Mouse (Mus musculus) embryo, embryonic 11 days (tissue): Measurements from ENCODE around the gene Best2.

Experiments
- DNase-seq: peaks from one replicate; pipeline ENCODE4 v3.0.0-alpha.2; 2015

Best2 gene

GRCm38 (mm10) chr8:85021514-85022055 lies 7.3 kb upstream of the Best2 start:
- DNase-seq, result no peak

- no peak for DNase-seq
Measured at GRCm38 (mm10) chr8:85017209-85017608, 2.9 kb upstream of the Best2 start.

GRCm38 (mm10) chr8:85016724-85017123 lies 2.4 kb upstream of the Best2 start:
- no peak for DNase-seq

- DNase-seq, result peak; percentile 90
Measured at GRCm38 (mm10) chr8:85013230-85013840, 996 bp downstream of the Best2 start.

GRCm38 (mm10) chr8:85011242-85011641 lies 3.1 kb downstream of the Best2 start:
- peak; percentile 25 for DNase-seq

- peak; percentile 32 for DNase-seq
Measured at GRCm38 (mm10) chr8:85007686-85008085, 6.6 kb downstream of the Best2 start.

GRCm38 (mm10) chr8:84997649-84998295 lies 16.6 kb downstream of the Best2 start:
- peak; percentile 93 for DNase-seq

- DNase-seq, result no peak
Measured at GRCm38 (mm10) chr8:84996978-84997377, 17.4 kb downstream of the Best2 start.

GRCm38 (mm10) chr8:84995680-84996079 lies 18.7 kb downstream of the Best2 start:
- peak; percentile 40 for DNase-seq

- DNase-seq, result no peak
Measured at GRCm38 (mm10) chr8:84994375-84994774, 20.0 kb downstream of the Best2 start.

GRCm38 (mm10) chr8:84990836-84991235 lies 23.5 kb downstream of the Best2 start:
- peak; percentile 62 for DNase-seq

GRCm38 (mm10) chr8:84990349-84990748 lies 24.0 kb downstream of the Best2 start, which contains the start of gene Hook2:
Gene Hook2, plus strand, starts transcription at chr8:84990603.
- peak; percentile 98 for DNase-seq

- DNase-seq, result peak; percentile 95
Measured at GRCm38 (mm10) chr8:84989810-84990209, 24.5 kb downstream of the Best2 start.

GRCm38 (mm10) chr8:84989311-84989731 lies 25.0 kb downstream of the Best2 start:
- peak; percentile 34 for DNase-seq

GRCm38 (mm10) chr8:84987903-84988302 lies 26.4 kb downstream of the Best2 start:
- DNase-seq, result no peak

- no peak for DNase-seq
Measured at GRCm38 (mm10) chr8:84987388-84987787, 26.9 kb downstream of the Best2 start.

- no peak for DNase-seq
Measured at GRCm38 (mm10) chr8:84986379-84986945, 27.9 kb downstream of the Best2 start.

- DNase-seq, result peak; percentile 88
Measured at GRCm38 (mm10) chr8:84985684-84986378, 28.5 kb downstream of the Best2 start.

GRCm38 (mm10) chr8:84985049-84985683 lies 29.2 kb downstream of the Best2 start:
- peak; percentile 56 for DNase-seq

- DNase-seq, result peak; percentile 20
Measured at GRCm38 (mm10) chr8:84984294-84985048, 29.9 kb downstream of the Best2 start.

- no peak for DNase-seq
Measured at GRCm38 (mm10) chr8:84982499-84983011, 31.8 kb downstream of the Best2 start.
